Mouse (Mus musculus) kidney, embryonic 14.5 days (tissue): Measurements from ENCODE around the gene Pde6h. TPM values are rescaled to one million over a fixed set of nuclear protein-coding genes. Genes with fewer than 3 reads are reported as not detected.

Source experiments
- ATAC-seq: fragments of 200-750 bp; cut with Nextera tagmentation; 2 replicates; pipeline ENCODE4 v1.8.0; 2017; ENCODE audit warnings: moderate number of reproducible peaks, mild to moderate bottlenecking, moderate TSS enrichment, moderate library complexity; ENCODE audit not compliant: low FRiP score, low TSS enrichment
- H3K27ac ChIP-seq: fragments of 300-500 bp; sonication (generic); 2 replicates; pipeline ENCODE4 v1.5.1; 2014; ENCODE audit warnings: low read depth, mild to moderate bottlenecking, low read length, moderate library complexity, mixed read lengths
- H3K27me3 ChIP-seq: fragments of 300-500 bp; sonication (generic); 2 replicates; pipeline ENCODE4 v1.6.1; 2014; ENCODE audit warnings: mild to moderate bottlenecking, low read length; ENCODE audit not compliant: control insufficient read depth, insufficient read depth
- H3K36me3 ChIP-seq: fragments of 300-500 bp; sonication (generic); 2 replicates; pipeline ENCODE4 v1.6.1; 2014; ENCODE audit warnings: low read length, mixed read lengths; ENCODE audit not compliant: control insufficient read depth, insufficient read depth
- H3K4me1 ChIP-seq: fragments of 300-500 bp; sonication (generic); 2 replicates; pipeline ENCODE4 v1.6.1; 2014; ENCODE audit warnings: low read length, mixed read lengths; ENCODE audit not compliant: control insufficient read depth, insufficient read depth
- H3K4me2 ChIP-seq: fragments of 300-500 bp; sonication (generic); replicated peaks from 2 replicates; pipeline ENCODE4 v1.6.1; 2014; ENCODE audit warnings: low read depth, mild to moderate bottlenecking, low read length
- H3K4me3 ChIP-seq: fragments of 300-500 bp; sonication (generic); 2 replicates; pipeline ENCODE4 v1.5.1; 2014; ENCODE audit warnings: mild to moderate bottlenecking, low read length
- H3K9ac ChIP-seq: fragments of 300-500 bp; sonication (generic); 2 replicates; pipeline ENCODE4 v1.6.1; 2014; ENCODE audit warnings: low read depth, mild to moderate bottlenecking, low read length, moderate library complexity
- H3K9me3 ChIP-seq: fragments of 300-500 bp; sonication (generic); 2 replicates; pipeline ENCODE4 v1.6.1; 2016; ENCODE audit warnings: low read length; ENCODE audit not compliant: control insufficient read depth
- WGBS: fragments of 180-500 bp; shearing (Covaris S2); extraction: QIAGEN DNeasy Blood & Tissue Kit; methylation state at CpG from one replicate; pipeline ENCODE4 v1.1.7; 2014; 5-methylcytosine and 5-hydroxymethylcytosine counted together
- polyA plus RNA-seq: library from polyadenylated mRNA; unstranded; fragments of >200 nt; fragmentation: Nextera tagmentation; extraction: Ambion mirVana; gene quantifications from 2 replicates; pipeline ENCODE4 v1.2.1, GENCODE M21; 2014

Gene Pde6h
- polyA plus RNA-seq, 1 experiment from 2014 or later = 0.81 TPM

DNA sequence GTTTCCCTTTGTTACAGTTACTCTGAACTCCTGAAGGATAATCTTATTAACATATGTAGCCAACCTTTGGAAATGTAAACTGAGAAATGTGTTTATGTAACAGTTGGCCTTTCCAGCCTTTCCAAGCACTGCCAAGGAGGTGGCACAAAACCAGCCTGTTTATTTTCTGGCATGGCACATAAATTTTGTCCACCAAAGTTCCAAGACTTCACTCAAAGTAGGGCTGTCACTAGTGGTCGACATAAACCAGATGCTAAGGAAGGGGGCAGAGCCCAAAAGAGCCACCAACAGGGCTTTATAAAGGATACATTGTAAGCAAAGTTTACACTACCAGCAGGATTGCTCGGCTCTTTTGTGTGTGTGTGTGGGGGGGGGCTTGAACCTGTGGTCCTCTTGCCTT, 5.7 kb upstream of the Pde6h start:
- no peak overlapping the region for H3K9ac ChIP-seq
- ATAC-seq = no peak
- peaks cover 4% of the 10 kb centered on the region; the same call in 1 of the 2 replicates for H3K4me1 ChIP-seq
- 10% methylated on average over 2 of the region's 2 CpGs for WGBS
- H3K27ac ChIP-seq = no peak overlapping the region
- H3K27me3 ChIP-seq = no peaks in the 10 kb centered on the region
- H3K4me3 ChIP-seq = no peak overlapping the region
- H3K36me3 ChIP-seq = no peaks in the 10 kb centered on the region
- H3K4me2 ChIP-seq = no peak overlapping the region
- no peaks in the 10 kb centered on the region for H3K9me3 ChIP-seq

DNA sequence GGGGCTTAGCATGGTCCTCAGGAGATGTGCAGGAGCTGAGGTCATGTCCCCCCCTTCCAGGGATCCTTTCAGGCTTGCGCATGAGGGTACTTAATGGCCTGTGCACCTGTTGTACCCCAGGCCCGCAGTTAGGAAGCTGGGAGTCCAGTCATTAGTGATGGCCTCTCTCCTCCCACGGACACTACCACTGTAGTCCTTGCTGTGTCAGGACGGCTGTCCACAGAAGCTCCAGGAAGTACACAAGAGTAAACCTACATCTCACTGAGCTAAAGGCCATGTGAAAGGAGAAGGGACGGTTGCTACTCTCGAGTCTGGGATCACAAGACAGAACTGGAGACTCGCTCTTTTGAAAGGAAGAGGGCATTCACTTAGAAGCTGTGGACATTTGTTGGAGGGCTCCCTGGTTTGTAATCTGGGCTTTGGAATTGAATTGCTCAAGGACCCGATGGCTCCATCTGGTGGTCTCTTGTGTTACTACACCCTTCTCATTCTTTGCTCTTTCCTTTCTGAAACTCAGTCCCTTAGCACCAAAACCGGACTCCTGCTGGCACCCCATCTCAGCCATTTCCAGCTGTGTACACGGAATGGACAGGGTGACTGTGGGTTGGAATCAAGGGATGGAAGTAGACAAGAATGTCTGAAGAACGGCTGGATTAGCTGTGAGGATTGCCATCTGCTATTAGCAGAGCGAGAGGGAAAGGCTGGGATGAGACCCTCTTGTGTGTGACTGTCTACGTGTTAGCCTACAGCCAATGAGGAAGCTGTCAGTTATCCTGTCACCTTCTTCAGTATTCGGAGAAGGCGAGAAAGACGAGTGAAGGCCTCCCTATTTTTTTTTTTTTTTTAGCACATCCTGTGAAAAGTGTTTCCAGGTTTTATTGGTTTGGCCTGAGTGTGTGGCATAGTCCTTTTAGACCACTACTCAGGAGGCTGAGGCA, 3.0 kb upstream of the Pde6h start:
- WGBS = 34% methylated on average over 16 of the region's 16 CpGs
- H3K27ac ChIP-seq = no peak overlapping the region
- ATAC-seq = peak; percentile 32; the same call in 1 of the 2 replicates

DNA sequence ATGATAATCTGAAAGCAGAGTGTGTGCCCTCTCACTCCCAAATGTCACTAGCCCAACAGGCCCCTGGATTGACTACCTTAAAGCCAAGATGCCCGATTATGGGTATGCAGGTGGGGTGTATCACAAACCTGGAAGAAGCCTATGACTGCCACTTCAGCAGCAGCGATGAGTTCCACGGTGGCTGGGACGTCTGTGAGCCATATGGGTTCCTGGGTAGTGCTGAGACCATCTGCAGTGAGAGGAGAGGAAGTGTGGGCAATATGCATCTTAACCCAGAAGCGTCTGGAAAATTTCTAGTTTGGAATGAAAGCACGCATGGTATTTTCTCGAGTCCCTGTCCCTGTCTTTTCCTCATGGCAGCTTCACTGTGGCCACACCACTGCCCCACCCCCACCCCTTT, 2.0 kb upstream of the Pde6h start:
- no peaks in the 10 kb centered on the region for H3K36me3 ChIP-seq

More for the DNA sequence above, 3.0 kb upstream of the Pde6h start:
- H3K4me2 ChIP-seq = no peak overlapping the region
- 0 out of 2 replicates have a peak overlapping the region, but pooled peaks have one; percentile 28 for H3K9ac ChIP-seq
- no peaks in the 10 kb centered on the region for H3K36me3 ChIP-seq
- H3K4me3 ChIP-seq = no peak overlapping the region
- no peaks in the 10 kb centered on the region for H3K27me3 ChIP-seq
- H3K4me1 ChIP-seq = peaks cover 4% of the 10 kb centered on the region; the same call in 1 of the 2 replicates
- no peaks in the 10 kb centered on the region for H3K9me3 ChIP-seq

DNA sequence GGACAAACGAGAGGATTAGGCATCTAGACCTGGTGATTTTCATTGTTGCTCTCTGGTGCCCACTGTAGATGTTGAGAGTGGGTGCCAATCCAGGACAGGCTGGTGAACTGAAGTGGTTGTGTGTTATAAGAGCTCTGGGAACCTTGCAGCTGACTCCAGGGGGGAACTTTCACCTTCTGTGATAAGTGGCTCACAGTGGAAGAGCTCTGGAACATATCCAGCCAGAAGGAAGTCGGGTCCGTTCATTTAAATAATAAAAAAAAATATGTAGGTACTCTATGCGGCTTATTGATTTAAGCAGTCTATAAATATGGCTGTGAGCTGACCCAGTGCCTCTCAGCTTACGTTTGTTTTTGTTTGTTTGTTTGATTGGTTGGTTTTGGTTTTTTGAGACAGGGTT, 1.6 kb upstream of the Pde6h start, which contains the start of gene Erp27:
Gene Erp27, minus strand, starts transcription at position 101 of the 400 bp plus-strand sequence.
- no peak for ATAC-seq
- WGBS = 78% methylated on average over 5 of the region's 5 CpGs
- no peak within 1 kb of the TSS for H3K4me2 ChIP-seq
- H3K4me1 ChIP-seq = peaks cover 4% of the 10 kb centered on the region; the same call in 1 of the 2 replicates
- H3K9ac ChIP-seq = no peak within 1 kb of the TSS
- no peak within 1 kb of the TSS for H3K27ac ChIP-seq
- H3K36me3 ChIP-seq = no peaks in the 10 kb centered on the region
- no peak within 1 kb of the TSS for H3K4me3 ChIP-seq
- H3K27me3 ChIP-seq = no peaks in the 10 kb centered on the region
- H3K9me3 ChIP-seq = no peaks in the 10 kb centered on the region

More for the DNA sequence above, 2.0 kb upstream of the Pde6h start:
- Histone ChIP-seq H3K4me2 (no peak overlapping the region), H3K9ac (no peak overlapping the region), H3K9me3 (no peaks in the 10 kb centered on the region), H3K27ac (no peak overlapping the region), H3K4me1 (peaks cover 4% of the 10 kb centered on the region; the same call in 1 of the 2 replicates), H3K4me3 (no peak overlapping the region), H3K27me3 (no peaks in the 10 kb centered on the region)
- ATAC-seq = no peak
- 82% methylated on average over 7 of the region's 7 CpGs for WGBS

DNA sequence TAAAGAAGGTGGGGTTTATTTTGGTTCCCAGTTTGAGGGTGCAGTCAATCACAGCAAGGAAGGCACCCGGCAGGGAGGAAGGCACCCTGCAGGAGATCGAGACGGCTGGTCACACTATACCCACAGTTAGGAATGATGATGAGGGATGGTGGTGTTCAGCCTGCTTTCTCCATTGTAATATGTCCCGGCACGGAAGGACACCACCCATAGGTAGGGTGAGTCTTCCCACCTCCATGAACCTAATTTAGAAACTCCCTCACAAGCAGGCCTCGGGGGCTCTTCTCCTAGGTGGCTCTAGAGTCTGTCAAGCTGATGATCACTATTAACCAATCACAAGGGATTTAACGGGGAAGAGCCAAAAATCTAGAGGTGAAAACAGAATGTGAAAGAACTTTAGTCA, 761 bp upstream of the Pde6h start:
- Histone ChIP-seq H3K4me3 (no peak overlapping the region), H3K9me3 (no peaks in the 10 kb centered on the region), H3K36me3 (no peaks in the 10 kb centered on the region), H3K9ac (no peak overlapping the region), H3K4me2 (no peak overlapping the region), H3K4me1 (peaks cover 2% of the 10 kb centered on the region; the same call in 1 of the 2 replicates), H3K27ac (no peak overlapping the region), H3K27me3 (no peaks in the 10 kb centered on the region)
- no peak for ATAC-seq
- WGBS = 90% methylated on average over 7 of the region's 7 CpGs

DNA sequence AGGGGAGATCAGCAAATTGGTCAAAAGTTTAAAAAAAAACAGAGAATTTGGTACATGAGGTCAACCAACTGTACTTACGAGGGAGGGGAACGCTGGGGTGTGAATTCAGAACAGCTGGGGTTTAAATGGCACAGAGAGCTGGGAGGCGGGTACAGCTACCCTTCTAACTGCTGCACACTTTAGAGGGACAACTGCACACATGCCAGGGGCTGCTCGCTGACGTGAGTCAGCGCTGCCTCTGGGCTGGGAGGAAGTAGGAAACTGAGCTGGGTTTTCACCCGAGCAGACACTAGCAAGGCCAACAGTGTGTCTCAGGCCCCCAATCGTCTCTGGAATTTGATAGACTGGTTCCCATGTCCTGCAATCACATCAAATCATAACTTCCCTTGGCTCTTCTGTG, 1.4 kb downstream of the Pde6h start:
- Histone ChIP-seq H3K4me3 (no peak overlapping the region), H3K27me3 (no peaks in the 10 kb centered on the region), H3K27ac (no peak overlapping the region), H3K4me1 (no peaks in the 10 kb centered on the region), H3K9ac (no peak overlapping the region), H3K36me3 (no peaks in the 10 kb centered on the region), H3K9me3 (no peaks in the 10 kb centered on the region), H3K4me2 (no peak overlapping the region)
- ATAC-seq = no peak
- WGBS = 57% methylated on average over 8 of the region's 8 CpGs

DNA sequence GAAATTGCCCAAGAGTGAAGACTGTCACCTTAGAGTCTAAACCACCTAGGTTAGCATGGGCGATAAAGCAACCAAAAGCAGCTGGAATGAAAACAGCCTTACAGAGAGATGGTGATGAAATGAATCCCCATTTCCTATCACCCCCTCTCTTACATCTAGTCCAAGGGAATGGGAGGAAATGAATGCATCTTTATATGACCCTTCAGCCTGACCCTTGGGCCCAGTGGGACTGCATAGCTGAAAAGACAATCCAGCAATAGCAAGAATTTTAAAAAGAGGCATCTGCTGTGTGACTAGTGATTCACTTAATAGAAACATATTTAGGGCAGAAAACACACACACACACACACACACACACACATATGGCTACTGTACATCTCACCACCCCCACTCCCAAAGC, 4.0 kb downstream of the Pde6h start:
- H3K9ac ChIP-seq = no peak overlapping the region
- 94% methylated on average over 1 of the region's 1 CpGs for WGBS

DNA sequence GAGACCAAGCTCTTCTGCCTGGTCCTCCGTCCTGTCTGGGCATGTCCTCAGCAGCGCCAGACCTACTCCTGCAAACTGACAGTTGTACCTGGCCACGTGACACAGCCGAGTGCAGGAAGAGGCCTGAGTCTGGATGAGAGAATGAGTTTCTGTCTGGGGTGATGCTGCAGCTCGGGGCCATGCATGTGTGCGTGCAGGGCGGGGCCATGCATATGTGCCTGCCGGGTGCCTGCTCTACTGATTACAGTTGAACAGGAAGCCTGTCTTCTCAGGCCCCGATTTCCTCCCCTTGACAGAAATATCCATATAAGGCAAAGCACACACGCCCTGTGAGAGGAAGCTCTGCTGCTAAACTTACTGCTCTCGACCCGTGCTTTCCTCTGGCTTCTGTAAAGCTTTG, 7.0 kb downstream of the Pde6h start:
- peak overlapping the region; percentile 19; the same call in 1 of the 2 replicates for H3K4me2 ChIP-seq
- H3K9me3 ChIP-seq = no peaks in the 10 kb centered on the region
- peak; percentile 86 for ATAC-seq
- H3K27me3 ChIP-seq = no peaks in the 10 kb centered on the region
- H3K4me3 ChIP-seq = no peak overlapping the region
- H3K4me1 ChIP-seq = peaks cover 8% of the 10 kb centered on the region
- 26% methylated on average over 12 of the region's 12 CpGs for WGBS
- H3K27ac ChIP-seq = peak overlapping the region; percentile 52; the same call in 1 of the 2 replicates
- H3K9ac ChIP-seq = no peak overlapping the region
- H3K36me3 ChIP-seq = no peaks in the 10 kb centered on the region

More for the DNA sequence above, 4.0 kb downstream of the Pde6h start:
- no peak for ATAC-seq
- H3K4me1 ChIP-seq = peaks cover 8% of the 10 kb centered on the region
- H3K9me3 ChIP-seq = no peaks in the 10 kb centered on the region
- no peaks in the 10 kb centered on the region for H3K27me3 ChIP-seq
- H3K4me2 ChIP-seq = no peak overlapping the region
- H3K4me3 ChIP-seq = no peak overlapping the region
- H3K27ac ChIP-seq = no peak overlapping the region
- no peaks in the 10 kb centered on the region for H3K36me3 ChIP-seq

DNA sequence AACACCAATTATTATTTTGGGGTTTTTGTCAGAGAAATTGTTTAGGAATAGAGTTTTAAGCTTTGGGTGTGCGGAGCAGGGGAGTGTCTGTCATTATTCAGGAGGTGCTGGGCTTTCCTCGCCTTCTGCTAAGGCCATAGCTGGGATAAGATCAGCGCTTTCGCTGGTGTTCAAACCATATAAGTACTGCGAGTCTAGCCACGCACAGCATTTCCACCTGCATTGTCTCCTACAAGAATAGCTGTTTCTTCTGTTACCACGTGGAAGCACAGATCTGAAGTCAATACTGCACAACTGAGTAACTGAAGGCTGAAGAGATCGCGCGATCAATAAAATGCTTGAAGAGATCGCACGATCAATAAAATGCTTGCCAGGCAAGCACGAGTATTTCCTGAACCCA, 7.6 kb downstream of the Pde6h start:
- Histone ChIP-seq H3K9ac (no peak overlapping the region), H3K4me1 (peaks cover 8% of the 10 kb centered on the region), H3K27ac (peak overlapping the region; percentile 8; the same call in 1 of the 2 replicates), H3K4me3 (no peak overlapping the region), H3K4me2 (no peak overlapping the region), H3K27me3 (no peaks in the 10 kb centered on the region), H3K36me3 (no peaks in the 10 kb centered on the region), H3K9me3 (no peaks in the 10 kb centered on the region)
- WGBS = 86% methylated on average over 13 of the region's 13 CpGs
- ATAC-seq = no peak
